Mouse (Mus musculus) thymus, postnatal 10 days (tissue): ENCODE measurements around the gene Klf11.
"Not testable (repeated sequence)": the region's sequence is repeated elsewhere in the genome, so short reads cannot be mapped to it uniquely, and the experiment has no call there.

Source experiments
- DNase-seq, 2 experiments: peaks; one replicate each; pipeline ENCODE4 v3.0.0; 2021; ENCODE audit warnings: low spot score in 2 of 2

The Klf11 gene

DNA sequence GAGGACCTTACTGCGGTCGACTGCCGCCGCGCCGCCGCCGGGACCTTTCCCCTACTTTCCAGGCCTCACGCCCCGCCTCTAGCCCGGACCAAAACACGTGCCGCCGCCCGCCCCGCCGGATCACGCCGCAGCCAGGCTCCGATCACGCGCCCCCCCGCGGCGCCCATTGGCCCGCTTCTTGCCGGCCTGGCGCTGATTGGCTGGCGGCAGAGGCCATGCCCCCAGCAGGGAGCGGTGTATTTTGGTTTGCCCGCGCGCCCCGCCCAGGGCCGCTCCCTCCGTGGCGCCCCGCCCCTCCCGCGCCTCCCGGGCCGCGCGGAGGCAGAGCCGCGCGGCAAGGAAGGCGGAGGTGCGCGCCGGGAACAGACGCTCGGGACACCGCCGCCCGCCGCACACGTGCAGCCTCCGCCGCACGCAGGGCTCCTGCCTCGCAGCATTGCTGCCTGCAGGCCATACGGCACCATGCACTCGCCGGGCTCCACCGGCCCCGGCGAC lies at the start of gene Klf11:
TSS of gene Klf11 (plus strand) at position 212 of the 495 bp plus-strand sequence.
- peak; percentile 95 to 96 for DNase-seq

DNA sequence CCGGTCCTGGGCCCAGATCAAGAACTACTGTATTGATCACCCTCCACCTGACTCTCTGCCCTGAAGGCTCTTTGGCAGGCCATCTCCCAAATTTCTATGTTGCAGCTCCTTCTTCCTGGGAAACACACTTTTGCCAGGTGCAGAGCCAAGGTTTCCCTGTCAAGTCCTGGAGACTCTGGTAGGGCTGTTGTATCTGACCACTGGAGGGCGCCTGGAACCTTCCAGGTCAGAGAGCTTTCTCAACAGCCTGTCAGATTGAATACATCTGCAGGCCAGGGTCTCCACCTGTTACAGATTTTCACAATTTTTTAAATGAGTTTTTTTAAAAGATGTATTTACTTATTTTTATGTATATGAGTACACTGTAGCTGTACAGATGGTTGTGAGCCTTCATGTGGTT lies 47.8 kb upstream of the Klf11 start:
- peak; percentile 33 to 68 for DNase-seq

DNA sequence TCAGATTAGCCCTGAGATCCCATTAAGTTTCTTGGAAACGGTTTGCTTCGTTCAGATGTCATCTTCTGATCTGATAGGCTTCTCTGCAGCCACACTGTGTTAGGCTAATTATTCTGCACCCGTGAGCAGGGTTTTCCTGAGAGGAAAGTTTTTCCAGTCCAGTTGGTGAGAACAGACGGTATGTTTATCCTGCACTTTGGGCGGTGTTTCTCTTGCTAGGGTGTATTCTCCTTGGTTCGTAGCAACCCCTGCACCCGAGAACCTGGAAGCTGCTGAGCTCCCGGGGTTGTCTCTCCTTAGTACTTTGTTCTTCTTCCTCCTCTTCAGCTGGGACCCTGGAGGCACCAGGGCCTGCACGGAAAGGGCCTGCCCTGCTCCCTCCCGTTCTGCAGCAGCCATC lies 44.9 kb upstream of the Klf11 start:
- DNase-seq: no peak

DNA sequence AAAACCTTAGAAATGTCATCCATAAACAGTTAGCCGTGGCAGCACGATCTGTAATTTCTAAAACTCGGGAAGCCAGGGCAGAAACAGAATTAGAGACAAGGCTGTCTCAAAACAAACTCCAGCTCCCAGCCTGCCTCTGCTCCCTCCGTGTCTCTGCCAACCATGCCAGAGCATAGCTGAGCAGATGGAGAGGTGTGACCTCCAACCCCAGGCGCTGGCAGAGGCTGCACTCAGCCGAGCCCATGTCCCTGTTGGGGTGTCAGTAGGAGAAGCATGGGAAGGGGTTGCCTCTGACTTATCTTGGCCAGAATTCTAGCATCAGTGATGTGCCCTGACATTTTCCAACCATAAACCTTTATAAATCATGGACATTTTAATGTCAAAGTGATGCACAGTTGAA lies 38.5 kb upstream of the Klf11 start:
- no peak for DNase-seq

DNA sequence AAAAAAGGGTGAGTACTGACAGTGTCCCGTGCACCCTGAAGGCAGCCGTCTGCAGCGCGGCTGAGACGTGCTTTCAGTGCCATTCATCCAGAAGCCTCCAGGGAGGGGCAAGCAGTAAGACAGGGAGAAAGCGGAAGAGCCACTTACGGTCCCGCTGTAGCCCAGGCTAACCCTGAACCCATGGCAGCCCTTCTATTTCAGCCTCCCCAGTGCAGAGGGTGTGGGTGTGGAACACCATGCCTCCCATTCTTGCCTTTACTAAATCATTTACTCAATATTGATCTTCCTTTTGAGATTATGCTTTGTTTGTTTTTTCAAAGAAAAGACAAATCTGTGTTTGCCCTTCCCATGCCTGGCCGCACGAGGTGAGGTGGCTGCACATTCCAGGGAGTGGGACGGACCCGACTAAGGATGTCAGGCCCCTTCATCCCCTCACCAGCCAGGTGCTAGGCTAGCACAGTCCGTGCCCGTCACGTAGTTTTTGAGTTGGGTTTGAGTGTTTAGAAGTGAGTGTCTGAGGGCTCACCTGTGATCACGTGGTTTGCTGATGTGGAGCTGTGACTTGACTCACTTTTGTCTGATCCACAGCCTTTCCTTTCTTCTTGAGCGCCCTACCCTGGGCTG lies 36.5 kb upstream of the Klf11 start:
- DNase-seq: no peak

DNA sequence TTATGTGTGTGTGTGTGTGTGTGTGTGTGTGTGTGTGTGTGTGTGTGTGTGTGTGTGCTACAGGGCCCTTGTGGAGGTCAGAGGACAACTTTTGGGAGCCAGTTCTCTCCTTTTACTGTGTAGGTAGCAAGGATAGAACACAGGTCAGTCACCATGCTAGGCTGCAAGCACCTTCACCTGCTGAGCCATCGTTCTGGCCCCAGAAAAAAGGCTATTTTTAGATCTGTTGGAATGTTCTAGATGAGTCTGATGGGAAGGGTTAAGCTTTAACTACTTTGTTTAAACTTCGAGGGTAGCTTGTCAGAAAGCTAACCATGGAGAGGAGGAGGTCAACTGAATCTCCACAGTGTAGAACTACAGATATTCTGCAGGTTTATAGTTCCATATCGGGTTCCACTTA lies 35.9 kb upstream of the Klf11 start:
- DNase-seq: no peak

DNA sequence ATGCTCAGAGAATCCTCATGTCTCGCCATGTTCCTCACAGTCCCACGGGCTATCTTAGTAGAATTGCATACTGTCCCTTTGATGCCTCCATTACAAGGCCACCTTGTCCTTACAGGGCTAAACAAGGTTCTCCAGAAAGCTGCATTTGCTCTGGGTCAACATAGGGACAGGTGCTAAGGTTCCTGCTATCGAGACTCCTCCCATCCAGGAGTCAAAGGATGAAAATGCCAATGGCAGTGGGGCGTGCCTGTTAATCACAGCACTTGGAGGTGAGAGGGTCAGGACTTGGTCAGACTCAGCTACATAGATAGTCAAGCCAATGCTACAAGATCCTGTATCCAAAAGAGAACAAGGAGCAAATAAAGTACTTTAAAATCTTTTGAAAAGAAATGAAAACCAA lies 31.6 kb upstream of the Klf11 start:
- DNase-seq: no peak

DNA sequence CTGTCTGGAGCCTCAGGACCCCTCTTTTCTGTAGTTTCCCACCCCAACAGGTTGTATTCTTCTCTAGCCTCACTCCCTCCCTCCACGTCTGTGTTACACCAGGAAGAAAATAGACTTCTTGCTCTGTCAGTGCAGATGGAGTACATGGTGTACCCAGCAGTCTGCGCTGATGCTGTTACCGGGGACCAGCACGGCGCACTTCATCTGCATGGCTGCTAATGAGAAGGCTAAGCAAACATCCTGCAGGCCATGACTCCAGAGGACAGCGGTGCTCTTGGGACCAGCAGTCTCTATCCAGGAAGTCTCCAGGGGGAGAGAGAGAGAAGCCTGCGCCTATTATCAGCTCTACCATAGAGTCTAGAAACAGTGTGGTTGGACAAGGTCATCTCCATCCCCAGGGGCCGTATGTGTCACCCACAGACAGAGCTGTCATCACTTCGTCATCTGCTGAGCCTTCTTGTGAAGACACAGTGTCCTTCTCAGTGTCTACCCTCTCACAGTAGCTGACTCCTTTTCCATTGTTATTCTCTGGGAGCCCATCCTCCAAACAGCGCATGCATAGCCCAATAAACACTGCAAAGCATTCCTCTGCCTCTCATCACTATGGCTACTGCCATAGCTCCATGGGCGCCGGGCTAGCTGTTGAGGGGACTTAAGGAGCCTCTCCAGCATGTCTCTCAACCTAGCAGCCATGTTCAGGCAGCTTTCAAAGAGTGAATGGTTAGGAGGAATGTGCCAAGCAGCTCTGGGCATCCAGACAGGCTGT lies 27.4 kb upstream of the Klf11 start:
- DNase-seq: no peak

DNA sequence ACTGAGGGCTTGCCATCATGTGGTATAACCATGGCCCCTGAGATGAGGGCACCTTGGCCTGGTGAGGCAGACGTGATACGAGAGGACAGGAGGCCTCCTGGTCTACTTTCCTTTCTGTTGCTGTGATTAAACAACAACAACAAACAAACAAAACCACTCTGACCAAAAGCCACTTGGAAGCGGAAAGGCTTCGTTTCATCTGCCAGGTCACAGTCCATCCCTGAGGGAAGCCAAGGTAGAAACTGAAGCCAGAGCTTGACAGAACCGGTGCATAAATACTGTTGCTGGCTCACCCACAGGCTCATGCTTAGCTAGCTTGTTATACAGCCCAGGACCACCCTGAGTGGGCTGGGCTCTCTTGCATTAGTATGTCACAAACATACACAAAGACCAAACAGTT lies 24.7 kb upstream of the Klf11 start:
- no peak for DNase-seq

DNA sequence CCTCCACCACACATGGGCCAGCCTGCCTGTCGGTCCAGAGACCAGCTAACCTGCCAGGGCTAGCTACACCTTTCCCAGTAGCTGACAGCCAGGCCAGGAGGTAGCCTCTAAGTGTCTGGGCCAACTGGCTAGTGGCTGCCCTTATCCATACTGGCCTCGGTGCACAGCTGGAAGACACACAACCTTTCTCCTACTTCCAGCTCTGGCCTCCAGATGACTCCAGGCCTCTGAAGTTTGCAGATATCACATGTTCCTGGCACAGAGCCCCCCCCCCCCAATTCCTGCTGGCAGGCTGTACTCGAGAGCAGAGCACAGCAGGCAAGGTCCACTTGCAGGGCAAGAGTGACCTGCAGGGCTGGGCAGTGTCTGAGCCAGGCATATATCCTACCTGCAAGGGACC lies 23.9 kb upstream of the Klf11 start:
- DNase-seq: no peak

DNA sequence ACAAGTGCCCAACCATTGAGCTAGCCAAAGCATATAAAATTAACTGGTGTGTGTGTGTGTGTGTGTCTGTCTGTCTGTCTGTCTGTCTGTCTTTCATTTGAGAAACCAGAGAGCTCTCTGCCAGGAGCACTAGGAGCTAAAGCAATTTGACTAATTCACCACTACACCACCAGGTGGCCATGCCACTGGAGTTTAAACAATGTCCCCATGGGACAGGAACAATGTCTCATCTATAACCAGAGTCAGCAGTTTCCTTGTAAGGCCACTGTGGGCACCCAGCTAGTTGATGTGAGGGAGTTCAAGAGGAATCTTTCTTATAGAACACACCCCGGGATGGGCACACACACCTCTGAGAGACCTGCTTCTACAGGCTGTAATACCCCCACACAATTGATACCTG lies 20.9 kb upstream of the Klf11 start:
- peak in 1 of 2 experiments; percentile 30 for DNase-seq

DNA sequence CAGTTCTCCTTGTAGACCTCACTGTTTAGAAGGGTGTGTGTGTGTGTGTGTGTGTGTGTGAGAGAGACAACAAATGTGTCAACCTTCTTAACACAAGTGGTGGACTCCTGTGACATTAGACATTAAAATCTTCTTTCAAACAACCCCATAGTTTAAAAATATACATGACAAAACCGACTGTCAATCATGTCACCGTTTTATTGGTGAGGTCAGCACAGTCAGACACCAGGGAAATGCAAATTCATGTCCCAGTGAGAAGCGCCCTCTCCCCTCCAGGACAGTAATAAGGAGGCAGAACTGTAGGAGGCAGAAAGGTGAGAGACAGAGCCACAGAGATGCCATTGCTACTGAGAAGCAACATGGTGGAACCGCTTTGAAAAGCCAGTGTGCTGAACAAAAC lies 18.7 kb upstream of the Klf11 start:
- DNase-seq: no peak

DNA sequence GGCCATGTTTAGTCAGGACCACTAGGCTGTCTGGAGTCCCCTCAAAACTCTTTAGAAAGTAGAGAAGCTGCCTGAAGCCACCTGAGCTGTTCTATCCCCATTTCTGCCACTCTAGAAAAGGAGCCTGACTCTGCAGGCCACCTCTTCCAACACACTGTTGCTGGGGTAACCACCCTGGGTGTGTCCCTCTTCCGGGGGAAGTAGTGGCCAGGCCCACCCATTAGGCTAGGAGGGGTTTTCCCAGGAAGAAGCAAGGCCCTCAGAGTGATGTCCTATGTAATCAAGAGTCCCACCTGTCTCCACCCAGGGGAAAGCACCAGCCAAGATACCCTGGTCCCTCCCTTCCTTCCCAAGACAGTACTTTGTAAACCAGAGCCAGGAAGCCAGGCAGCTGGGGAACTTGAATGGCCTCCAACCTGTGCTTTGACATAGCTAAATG lies 17.3 kb upstream of the Klf11 start:
- DNase-seq: no peak

DNA sequence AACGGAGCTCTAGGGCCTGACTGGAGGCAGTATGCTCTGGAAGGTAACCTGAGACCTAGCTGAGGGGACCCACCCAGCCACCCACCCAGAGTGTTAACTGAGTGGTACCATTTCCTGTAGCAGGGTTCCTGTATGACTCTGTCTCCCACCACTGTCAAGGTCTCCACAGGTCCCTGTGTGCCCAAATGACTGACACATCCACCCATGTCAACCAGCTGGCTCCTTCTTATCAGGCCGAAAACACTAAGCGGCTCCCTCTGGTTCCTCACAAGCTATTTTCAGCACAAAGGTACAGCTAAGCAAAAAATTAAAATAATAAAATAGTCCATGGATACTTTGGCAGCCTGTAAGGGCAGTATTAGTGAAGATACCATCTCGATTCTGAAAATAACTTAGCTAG lies 16.9 kb upstream of the Klf11 start:
- DNase-seq: no peak

DNA sequence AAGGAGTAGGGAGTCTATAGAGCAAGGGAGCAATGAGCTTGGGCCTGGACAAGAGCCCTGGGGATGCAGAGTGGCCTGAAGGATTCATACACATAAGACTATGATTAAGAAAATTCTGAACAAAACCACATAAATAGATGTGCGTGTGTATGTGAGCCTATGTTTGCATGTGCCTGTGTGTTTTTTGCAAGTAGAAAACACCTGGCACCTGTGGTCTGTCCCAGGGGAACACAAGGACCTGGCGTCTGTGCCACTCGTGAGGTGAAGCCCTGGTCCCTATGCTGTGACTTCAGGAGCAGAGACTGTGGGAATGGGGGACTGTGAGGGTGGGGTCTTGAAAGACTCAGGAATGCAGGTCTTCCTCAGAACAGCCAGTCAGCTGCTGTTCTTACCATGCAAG lies 16.4 kb upstream of the Klf11 start:
- no peak for DNase-seq

DNA sequence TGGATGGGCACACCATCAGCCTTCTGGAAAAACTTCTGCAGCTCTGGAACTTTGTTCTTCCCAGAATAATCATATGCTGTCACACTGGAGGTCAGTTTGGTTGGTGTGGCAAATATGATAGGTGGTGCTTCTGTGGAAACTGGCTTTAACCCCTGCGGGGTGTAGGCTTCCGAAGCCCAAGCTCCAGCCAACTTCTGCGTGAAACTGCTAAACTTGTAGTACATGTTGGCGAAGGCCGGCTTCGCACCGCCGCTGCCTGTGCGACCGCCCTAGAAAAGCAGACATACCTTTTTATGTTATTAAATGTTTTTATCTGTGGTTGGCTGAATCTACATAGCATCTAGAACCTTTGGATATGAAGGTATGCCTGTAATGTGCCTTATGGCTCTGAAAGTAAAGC lies 12.3 kb upstream of the Klf11 start:
- DNase-seq: not testable (repeated sequence)

DNA sequence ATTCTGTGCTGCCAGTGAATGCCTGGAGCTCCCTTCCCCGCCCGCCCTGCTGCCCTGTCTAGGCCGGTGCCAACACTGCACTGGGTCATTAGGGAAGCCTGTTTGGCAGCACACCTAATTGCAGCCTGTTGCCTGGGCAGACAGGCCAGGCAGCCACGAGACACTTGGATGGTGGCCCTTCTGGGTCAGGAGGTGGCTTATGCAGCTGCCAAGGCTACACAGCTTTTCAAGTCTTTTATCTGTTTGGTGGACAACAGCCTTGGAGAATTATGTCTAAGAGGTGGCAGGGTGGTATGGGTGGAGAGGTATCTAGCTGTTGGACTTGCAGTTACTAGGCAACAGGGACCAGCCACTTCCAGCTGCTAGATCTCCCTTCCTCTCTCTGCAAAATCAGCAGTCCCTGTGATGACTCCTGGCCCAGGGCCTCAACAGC lies 8.7 kb upstream of the Klf11 start:
- DNase-seq: no peak

DNA sequence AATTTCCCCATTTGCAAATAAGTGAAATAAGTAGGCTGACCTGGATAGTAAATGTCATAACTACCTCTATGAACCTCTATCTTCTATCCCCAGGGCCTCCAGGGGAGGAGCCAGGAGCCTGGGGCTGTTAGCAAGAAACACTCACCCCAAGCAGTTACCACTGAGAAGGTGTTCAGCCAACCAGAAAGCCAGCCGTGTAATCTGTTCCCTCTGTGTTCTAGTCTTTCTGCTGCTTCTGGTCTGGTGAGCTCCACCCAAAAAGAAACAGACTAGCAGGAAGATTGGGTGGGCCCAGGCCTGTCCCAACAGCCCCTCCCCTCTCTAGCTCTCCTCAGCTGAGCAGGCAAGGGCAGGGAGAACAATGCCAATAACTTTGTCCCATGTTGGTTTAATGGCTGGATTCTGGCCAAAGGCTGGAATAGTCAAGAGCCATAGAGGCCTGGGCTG lies 6.9 kb upstream of the Klf11 start:
- DNase-seq: no peak

DNA sequence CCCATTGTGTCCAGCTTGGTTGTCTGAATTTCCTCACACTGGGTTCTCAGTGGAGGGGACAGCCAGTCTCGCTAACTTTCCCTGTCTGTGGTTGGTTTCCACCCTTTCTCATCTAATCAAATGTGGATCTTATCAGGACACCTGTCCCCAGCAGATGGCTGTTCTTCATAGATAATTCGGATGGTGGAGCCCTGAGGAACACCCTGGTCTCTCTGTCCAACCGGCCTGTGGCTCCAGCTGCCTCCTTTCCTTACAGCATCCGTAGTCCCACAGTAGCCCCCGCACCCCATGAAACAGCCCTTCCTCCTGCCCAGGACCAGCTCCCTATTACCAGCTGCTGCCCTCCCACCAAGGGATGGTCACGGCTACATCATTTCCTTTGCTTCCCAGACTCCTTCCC lies 5.2 kb upstream of the Klf11 start:
- no peak for DNase-seq

DNA sequence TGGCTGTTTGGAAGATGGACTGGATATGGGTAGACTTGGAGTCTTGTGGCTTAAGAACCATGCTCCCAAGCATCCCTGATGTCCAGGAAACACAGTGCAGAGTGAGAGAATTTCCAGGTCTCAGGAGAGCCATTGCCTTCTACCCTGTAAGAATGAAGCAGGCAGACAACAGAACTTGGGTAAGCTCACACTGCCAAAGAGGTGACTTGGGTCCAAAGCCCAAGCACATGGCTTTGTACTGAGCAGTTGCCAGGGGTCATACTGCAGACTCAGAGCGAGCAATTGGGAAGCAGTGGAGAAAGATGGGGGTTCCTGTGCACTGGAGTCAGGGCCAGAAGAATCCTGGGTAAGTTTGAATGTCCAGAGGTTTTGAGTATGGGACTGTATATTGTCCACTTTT lies 3.0 kb upstream of the Klf11 start:
- DNase-seq: no peak

DNA sequence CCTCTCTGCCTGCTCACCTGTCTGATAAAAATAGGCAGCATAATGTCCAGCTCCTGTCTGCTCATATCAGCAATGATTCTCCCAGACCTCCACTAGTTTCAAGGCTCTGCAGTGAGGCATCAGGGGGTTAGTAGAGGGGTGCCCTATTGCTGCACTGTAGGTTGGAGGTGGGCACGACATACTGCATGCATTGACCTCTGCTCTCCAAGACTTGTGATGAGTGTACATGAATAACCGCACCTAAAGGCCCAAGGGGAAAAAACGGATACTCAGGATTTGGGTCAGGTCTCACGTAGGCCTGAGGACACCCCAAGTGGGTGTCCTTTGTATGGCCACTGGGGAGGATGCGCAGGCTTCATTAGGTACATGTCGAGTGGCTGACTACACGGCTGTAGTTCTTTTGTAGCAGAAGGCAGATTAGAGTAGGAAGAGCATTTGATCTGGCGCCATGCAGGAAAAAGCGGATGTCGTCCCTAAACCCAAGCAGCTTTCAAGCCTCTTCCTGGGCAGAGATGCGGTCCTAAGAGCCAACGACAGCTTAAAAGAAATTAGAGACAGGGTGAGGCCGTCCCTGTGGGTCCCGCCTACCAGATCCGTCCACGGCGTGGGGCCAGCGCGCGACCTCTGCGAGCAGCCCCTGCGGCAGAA lies 535 bp upstream of the Klf11 start:
- no peak for DNase-seq

DNA sequence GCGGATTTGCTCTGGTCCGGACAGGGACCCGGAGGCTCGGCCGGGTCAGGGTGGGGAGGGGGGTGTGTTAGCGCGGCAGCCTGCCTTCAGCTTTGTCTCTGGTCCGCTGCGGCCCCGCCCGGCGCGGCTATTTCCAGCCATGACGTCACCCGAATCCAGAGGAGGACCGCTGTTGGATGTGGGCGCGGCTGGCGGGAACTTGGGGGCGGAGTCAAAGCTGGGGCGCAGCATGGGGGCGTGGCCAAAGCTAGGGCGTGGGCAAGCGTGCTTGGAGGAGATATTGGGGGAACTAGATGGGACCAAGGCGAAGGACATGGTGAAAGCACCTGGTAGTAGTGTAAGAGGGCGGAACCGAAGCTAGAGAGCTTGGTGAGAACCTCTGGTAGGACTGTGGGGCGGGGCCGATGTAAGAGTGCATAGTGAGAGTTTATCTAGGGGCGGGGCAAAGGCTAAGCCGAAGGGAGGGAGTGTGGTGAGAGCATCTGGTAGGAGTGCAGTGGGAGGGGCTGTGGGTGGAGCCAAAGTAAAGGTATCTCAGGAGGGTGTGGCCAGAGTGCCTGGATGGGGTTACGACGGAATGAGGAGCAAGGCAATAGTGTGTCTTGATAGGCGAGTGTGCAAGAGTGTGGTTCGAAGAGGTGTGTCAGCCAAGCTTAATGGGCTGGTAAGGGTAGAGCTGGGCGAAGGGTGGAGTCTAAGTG lies 718 bp downstream of the Klf11 start:
- peak; percentile 82 to 85 for DNase-seq
